Mouse (Mus musculus) midbrain, embryonic 16.5 days (tissue): Measurements from ENCODE around the gene Anks1b. TPM values are rescaled to one million over a fixed set of nuclear protein-coding genes. Genes with fewer than 3 reads are reported as not detected.

Experiments
- ATAC-seq: fragments of 200-750 bp; cut with Nextera tagmentation; 2 replicates; pipeline ENCODE4 v1.8.0; 2017; ENCODE audit warnings: moderate TSS enrichment
- H3K27ac ChIP-seq: fragments of 300-500 bp; sonication (generic); 2 replicates; pipeline ENCODE4 v1.5.1; 2014; ENCODE audit warnings: mild to moderate bottlenecking, low read length, mixed read lengths
- H3K27me3 ChIP-seq: fragments of 300-500 bp; sonication (generic); 2 replicates; pipeline ENCODE4 v1.6.1; 2014; ENCODE audit warnings: low read depth, low read length, mixed read lengths; ENCODE audit not compliant: control insufficient read depth, insufficient read depth
- H3K36me3 ChIP-seq: fragments of 300-500 bp; sonication (generic); 2 replicates; pipeline ENCODE4 v1.6.1; 2014; ENCODE audit warnings: mild to moderate bottlenecking, low read length, moderate library complexity, mixed read lengths; ENCODE audit not compliant: control insufficient read depth, insufficient read depth
- H3K4me1 ChIP-seq: fragments of 300-500 bp; sonication (generic); 2 replicates; pipeline ENCODE4 v1.6.1; 2014; ENCODE audit warnings: mild to moderate bottlenecking, low read length, mixed read lengths; ENCODE audit not compliant: control insufficient read depth, insufficient read depth
- H3K4me2 ChIP-seq: fragments of 300-500 bp; sonication (generic); 2 replicates; pipeline ENCODE4 v1.6.1; 2014; ENCODE audit warnings: mild to moderate bottlenecking, low read length, mixed read lengths
- H3K4me3 ChIP-seq: fragments of 300-500 bp; sonication (generic); 2 replicates; pipeline ENCODE4 v1.5.1; 2014; ENCODE audit warnings: low read depth, mild to moderate bottlenecking, low read length, moderate library complexity, mixed read lengths
- H3K9ac ChIP-seq: fragments of 300-500 bp; sonication (generic); 2 replicates; pipeline ENCODE4 v1.6.1; 2014; ENCODE audit warnings: low read depth, low read length, mixed read lengths
- H3K9me3 ChIP-seq: fragments of 300-500 bp; sonication (generic); replicated peaks from 2 replicates; pipeline ENCODE4 v1.6.1; 2014; ENCODE audit warnings: mild to moderate bottlenecking, low read length, mixed read lengths; ENCODE audit not compliant: control insufficient read depth, poor library complexity, severe bottlenecking
- WGBS: fragments of 180-500 bp; shearing (Covaris S2); extraction: QIAGEN DNeasy Blood & Tissue Kit; methylation state at CpG from one replicate; pipeline ENCODE4 v1.1.7; 2014; 5-methylcytosine and 5-hydroxymethylcytosine counted together
- polyA plus RNA-seq: library from polyadenylated mRNA; unstranded; fragments of >200 nt; fragmentation: Nextera tagmentation; extraction: Ambion mirVana; gene quantifications from 2 replicates; pipeline ENCODE4 v1.2.1, GENCODE M21; 2015

Gene Anks1b
- polyA plus RNA-seq, 1 experiment from 2014 or later = 94.3 TPM

DNA sequence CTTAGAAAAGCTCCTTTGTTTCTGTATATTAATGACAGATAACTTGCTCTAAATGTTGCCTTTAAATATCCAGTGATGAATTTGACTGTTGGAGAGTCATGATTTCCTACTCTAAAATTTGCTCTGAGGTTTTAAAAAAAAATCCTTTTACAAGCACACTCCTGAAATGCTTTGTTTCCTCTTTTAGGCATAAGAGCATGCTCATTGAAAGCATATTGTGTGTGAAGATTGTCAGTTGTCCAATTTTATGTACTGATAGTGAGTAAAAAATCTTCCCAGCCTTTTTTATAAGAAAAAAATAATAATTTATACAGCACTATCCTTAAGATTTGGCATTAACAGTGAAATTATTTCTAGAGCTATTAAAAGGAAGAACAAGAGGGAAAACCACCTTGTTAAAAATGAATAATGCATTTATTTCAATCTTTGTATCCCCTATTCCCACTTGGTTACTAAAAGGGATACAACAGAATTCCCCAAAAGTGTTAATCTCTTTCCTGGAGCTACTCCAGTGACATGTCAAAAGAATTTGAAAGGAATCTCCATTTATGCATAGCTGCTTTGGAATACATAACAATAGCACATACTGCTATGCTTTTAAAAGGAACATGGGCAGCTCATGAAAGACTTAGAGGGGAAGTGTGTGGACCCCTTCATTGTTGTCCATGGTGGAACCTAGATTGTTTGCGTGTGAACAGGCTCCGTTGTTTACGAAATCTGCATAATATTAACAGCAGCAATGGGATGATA is 130.8 kb downstream of the Anks1b start:
- Histone ChIP-seq H3K27me3 (no peaks in the 10 kb centered on the region), H3K4me1 (peaks cover 9% of the 10 kb centered on the region; the same call in 1 of the 2 replicates), H3K9ac (no peak overlapping the region), H3K4me2 (peak overlapping the region; percentile 17; the same call in 1 of the 2 replicates), H3K27ac (peak overlapping the region; percentile 70), H3K4me3 (no peak overlapping the region), H3K36me3 (no peaks in the 10 kb centered on the region), H3K9me3 (no peaks in the 10 kb centered on the region)
- peak; percentile 67 for ATAC-seq
- 36% methylated on average over 3 of the region's 3 CpGs for WGBS

DNA sequence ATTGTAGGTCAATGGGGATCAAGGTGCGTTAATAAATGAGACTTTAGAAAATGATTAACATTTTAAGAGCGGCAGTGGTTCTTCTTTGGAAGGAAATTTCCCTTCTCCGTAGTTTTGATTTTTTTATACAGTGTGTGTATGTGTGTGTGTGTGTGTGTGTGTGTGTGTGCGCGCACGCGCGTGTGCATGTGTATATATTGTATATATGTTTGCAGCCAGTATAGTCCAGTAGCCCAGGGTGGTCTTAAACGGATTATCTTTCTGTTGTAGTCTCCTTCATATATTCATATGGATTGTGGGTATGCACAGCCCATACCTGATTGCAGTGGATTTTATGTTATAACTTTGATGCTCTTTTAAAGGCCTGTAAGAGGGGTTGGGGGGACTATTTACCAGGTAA is 131.6 kb downstream of the Anks1b start:
- 81% methylated on average over 9 of the region's 9 CpGs for WGBS
- no peak overlapping the region; the same call in 1 of the 2 replicates for H3K4me2 ChIP-seq

DNA sequence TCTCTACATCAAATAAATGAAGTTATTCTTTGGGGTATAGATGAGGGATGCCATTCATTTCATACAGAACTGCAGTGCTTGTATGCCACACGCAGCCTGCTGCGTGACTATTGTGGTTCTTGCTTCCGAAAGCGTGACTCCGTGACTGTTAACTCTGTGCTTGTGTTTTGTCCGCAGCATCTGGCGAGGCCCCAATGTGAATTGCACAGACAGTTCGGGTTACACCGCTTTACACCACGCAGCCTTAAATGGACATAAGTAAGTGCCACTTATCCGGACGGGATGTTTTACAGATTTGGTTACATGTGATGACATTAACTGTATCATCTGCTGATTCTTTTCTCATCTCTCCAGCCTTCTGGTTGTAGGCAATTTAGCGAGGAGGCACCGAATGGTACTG is 159.7 kb downstream of the Anks1b start:
- H3K36me3 ChIP-seq = no peaks in the 10 kb centered on the region
- no peaks in the 10 kb centered on the region for H3K27me3 ChIP-seq
- H3K9me3 ChIP-seq = no peaks in the 10 kb centered on the region
- no peak overlapping the region for H3K9ac ChIP-seq
- H3K4me1 ChIP-seq = no peaks in the 10 kb centered on the region
- 83% methylated on average over 14 of the region's 14 CpGs for WGBS
- no peak for ATAC-seq
- no peak overlapping the region for H3K27ac ChIP-seq
- no peak overlapping the region for H3K4me3 ChIP-seq
- no peak overlapping the region for H3K4me2 ChIP-seq

More for the DNA sequence above, 131.6 kb downstream of the Anks1b start:
- Histone ChIP-seq H3K27ac (no peak overlapping the region; the same call in 1 of the 2 replicates), H3K9me3 (no peaks in the 10 kb centered on the region), H3K4me3 (no peak overlapping the region), H3K4me1 (peaks cover 9% of the 10 kb centered on the region; the same call in 1 of the 2 replicates), H3K9ac (no peak overlapping the region), H3K27me3 (no peaks in the 10 kb centered on the region), H3K36me3 (no peaks in the 10 kb centered on the region)
- 0 out of 2 replicates have a peak, but pooled peaks have one; percentile 58 for ATAC-seq

DNA sequence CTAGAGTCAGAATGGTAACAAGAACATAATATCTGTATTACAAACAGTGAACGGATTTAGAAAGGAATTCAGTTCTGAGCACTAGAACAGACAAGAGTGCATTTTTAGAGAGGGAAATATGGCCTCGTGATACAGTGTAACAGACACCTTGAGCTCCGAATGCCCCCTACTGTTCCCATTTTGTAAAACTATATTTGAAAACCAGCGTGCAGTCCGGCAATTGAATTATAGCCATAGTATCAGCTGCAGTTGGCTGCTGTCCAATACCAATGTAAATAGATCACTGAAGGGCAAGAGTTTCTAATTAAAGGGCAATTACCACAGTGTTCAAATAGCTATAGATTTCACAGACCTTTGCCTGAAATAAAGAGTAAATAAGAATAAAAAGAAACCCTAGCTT is 170.0 kb downstream of the Anks1b start:
- no peaks in the 10 kb centered on the region for H3K9me3 ChIP-seq
- WGBS = 31% methylated on average over 5 of the region's 5 CpGs
- no peak overlapping the region for H3K27ac ChIP-seq
- H3K4me2 ChIP-seq = no peak overlapping the region
- H3K4me3 ChIP-seq = no peak overlapping the region
- no peak overlapping the region for H3K9ac ChIP-seq
- H3K36me3 ChIP-seq = no peaks in the 10 kb centered on the region
- peak; percentile 70 for ATAC-seq
- no peaks in the 10 kb centered on the region for H3K27me3 ChIP-seq
- no peaks in the 10 kb centered on the region for H3K4me1 ChIP-seq

DNA sequence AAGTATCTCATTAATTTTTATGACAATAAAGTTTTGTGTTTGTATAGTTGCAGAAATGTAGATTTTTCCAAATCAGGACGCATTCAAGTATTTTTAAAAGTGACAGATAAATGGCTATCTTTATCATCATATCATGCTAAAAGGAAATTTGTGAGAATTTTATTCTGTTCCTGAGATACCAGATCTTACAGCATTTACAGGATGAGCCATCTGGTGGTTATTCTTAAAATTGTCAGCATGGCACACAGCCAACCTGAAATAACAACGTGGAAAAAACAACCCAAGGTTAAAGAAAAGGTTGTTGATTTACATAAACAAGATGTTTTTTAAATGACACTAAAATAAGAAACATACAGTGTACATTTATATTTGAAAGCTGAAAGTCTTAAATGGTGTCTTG is 170.5 kb downstream of the Anks1b start:
- Histone ChIP-seq H3K4me1 (no peaks in the 10 kb centered on the region), H3K9me3 (no peaks in the 10 kb centered on the region), H3K4me2 (no peak overlapping the region), H3K27ac (no peak overlapping the region), H3K27me3 (no peaks in the 10 kb centered on the region), H3K9ac (no peak overlapping the region), H3K36me3 (no peaks in the 10 kb centered on the region), H3K4me3 (no peak overlapping the region)
- WGBS = 51% methylated on average over 2 of the region's 2 CpGs
- peak; percentile 39; the same call in 1 of the 2 replicates for ATAC-seq

DNA sequence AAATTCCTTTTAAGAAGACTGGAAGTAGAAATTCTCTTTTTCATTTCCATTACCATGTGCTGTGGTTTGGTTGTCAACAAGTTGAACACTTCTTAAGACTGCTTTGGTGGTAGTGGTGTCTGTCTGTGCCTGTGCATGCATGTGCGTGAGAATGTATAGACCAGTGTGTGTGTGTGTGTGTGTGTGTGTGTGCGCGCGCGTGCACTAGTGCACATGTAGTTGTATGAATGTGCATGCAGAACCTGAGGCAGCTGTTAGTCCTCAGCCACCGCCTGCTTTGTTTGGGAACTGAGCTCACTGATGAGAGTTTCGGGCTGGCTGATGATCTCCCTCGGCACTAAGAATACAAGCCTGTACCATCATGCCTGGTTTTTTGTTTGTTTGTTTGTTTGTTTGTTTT is 170.9 kb downstream of the Anks1b start:
- WGBS = 93% methylated on average over 8 of the region's 8 CpGs
- H3K4me3 ChIP-seq = no peak overlapping the region
- H3K4me1 ChIP-seq = no peaks in the 10 kb centered on the region
- no peak overlapping the region for H3K9ac ChIP-seq
- H3K27ac ChIP-seq = no peak overlapping the region
- ATAC-seq = peak; percentile 54; the same call in 1 of the 2 replicates
- no peaks in the 10 kb centered on the region for H3K36me3 ChIP-seq
- H3K27me3 ChIP-seq = no peaks in the 10 kb centered on the region
- H3K4me2 ChIP-seq = no peak overlapping the region
- no peaks in the 10 kb centered on the region for H3K9me3 ChIP-seq

DNA sequence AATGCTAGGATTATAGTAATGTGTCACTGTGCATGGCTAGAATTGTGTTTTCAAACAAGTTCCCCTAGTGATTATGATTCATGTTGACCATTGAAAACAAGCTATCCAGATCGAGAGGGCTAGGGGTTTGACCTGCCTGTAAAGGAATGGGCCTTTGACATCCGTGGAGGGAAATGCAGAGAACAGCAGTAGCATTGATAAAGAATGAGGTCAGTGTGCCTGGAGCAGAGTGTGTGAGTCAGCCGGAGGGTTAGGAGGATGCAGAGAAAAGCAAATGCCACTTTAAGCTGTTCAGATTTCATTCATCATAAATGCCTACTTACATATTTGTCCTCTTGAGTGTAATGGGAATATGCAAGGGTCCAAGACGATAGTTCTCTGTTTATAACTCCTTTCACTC is 195.3 kb downstream of the Anks1b start:
- WGBS = 62% methylated on average over 4 of the region's 4 CpGs

DNA sequence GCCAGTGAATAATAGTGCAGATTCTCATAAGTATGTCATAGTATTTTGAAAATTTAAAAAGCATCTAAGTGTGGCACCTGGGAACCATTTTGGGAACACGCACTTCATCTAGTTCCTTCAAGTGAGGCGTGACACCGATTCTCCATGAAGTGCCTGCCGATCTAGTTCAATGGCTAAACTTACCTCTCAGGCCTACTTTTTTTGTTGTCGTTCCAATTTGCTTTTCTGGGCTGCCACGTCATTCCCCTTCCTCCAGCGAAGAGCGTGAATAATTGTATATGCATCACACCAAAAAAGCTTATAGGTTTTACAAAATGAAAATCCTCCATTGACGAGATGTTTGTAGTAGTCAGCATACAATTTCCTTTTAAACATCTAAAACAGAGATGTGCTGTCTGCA is 204.6 kb downstream of the Anks1b start:
- Histone ChIP-seq H3K4me1 (no peaks in the 10 kb centered on the region), H3K9ac (no peak overlapping the region), H3K36me3 (no peaks in the 10 kb centered on the region), H3K4me3 (no peak overlapping the region), H3K9me3 (no peaks in the 10 kb centered on the region), H3K27me3 (no peaks in the 10 kb centered on the region), H3K27ac (no peak overlapping the region), H3K4me2 (no peak overlapping the region)
- WGBS = 89% methylated on average over 9 of the region's 9 CpGs
- no peak for ATAC-seq

More for the DNA sequence above, 195.3 kb downstream of the Anks1b start:
- no peaks in the 10 kb centered on the region for H3K36me3 ChIP-seq
- no peak overlapping the region for H3K9ac ChIP-seq
- H3K9me3 ChIP-seq = peaks cover 2% of the 10 kb centered on the region; the same call in 1 of the 2 replicates
- H3K27ac ChIP-seq = no peak overlapping the region
- no peak for ATAC-seq
- no peak overlapping the region for H3K4me3 ChIP-seq
- no peak overlapping the region for H3K4me2 ChIP-seq
- H3K27me3 ChIP-seq = no peaks in the 10 kb centered on the region
- no peaks in the 10 kb centered on the region for H3K4me1 ChIP-seq

DNA sequence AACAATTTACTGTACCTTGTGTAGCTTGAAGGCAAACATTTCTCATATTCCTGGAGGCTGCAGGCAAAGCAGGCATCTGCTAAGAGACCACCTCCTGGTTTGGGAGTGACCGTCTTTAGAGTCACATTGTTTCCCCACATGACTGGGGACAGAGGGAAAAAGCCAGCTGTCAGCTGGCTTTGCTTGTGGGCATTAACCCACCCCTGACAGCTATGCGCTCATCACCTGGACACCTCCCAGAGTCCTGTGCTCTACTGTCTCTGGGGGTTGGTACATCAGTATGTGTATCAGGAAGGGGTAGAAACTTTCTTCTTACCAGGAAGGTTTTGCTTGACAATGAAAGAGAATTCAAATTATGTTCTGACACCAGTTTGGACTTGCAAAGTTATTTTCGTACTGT is 207.8 kb downstream of the Anks1b start:
- Histone ChIP-seq H3K9ac (no peak overlapping the region), H3K4me3 (no peak overlapping the region), H3K4me1 (no peaks in the 10 kb centered on the region), H3K27ac (no peak overlapping the region), H3K36me3 (no peaks in the 10 kb centered on the region), H3K27me3 (no peaks in the 10 kb centered on the region), H3K4me2 (no peak overlapping the region), H3K9me3 (no peaks in the 10 kb centered on the region)
- no peak for ATAC-seq
- 49% methylated on average over 3 of the region's 3 CpGs for WGBS
